Mouse (Mus musculus) liver, embryonic 11.5 days (tissue): ENCODE data around the gene Pdia5. TPM values are rescaled to one million over a fixed set of nuclear protein-coding genes. Genes with fewer than 3 reads are reported as not detected.

Source experiments
- ATAC-seq: fragments of 200-750 bp; cut with Nextera tagmentation; replicated peaks from 2 replicates; pipeline ENCODE4 v1.8.0; 2017; ENCODE audit warnings: moderate number of reproducible peaks, mild to moderate bottlenecking, moderate TSS enrichment, moderate library complexity; ENCODE audit not compliant: low FRiP score
- DNase-seq: peaks from one replicate; pipeline ENCODE4 v3.0.0-alpha.2; 2017; ENCODE audit warnings: low spot score
- H3K27ac ChIP-seq: fragments of 300-500 bp; sonication (generic); 2 replicates; pipeline ENCODE4 v1.5.1; 2014; ENCODE audit warnings: mild to moderate bottlenecking, low read depth, low read length, control low read depth
- H3K27me3 ChIP-seq: fragments of 300-500 bp; sonication (generic); replicated peaks from 2 replicates; pipeline ENCODE4 v1.6.1; 2014; ENCODE audit warnings: low read length, mixed read lengths; ENCODE audit not compliant: control insufficient read depth, insufficient read depth
- H3K36me3 ChIP-seq: fragments of 300-500 bp; sonication (generic); 2 replicates; pipeline ENCODE4 v1.6.1; 2014; ENCODE audit warnings: mild to moderate bottlenecking, low read length, moderate library complexity, mixed read lengths; ENCODE audit not compliant: control insufficient read depth, insufficient read depth
- H3K4me1 ChIP-seq: fragments of 300-500 bp; sonication (generic); replicated peaks from 2 replicates; pipeline ENCODE4 v1.6.1; 2014; ENCODE audit warnings: low read length, mixed read lengths; ENCODE audit not compliant: control insufficient read depth, insufficient read depth
- H3K4me2 ChIP-seq: fragments of 300-500 bp; sonication (generic); 2 replicates; pipeline ENCODE4 v1.6.1; 2014; ENCODE audit warnings: mild to moderate bottlenecking, control low read depth, moderate library complexity
- H3K4me3 ChIP-seq: fragments of 300-500 bp; sonication (generic); 2 replicates; pipeline ENCODE4 v1.5.1; 2014; ENCODE audit warnings: low read depth, low read length, control low read depth
- H3K9ac ChIP-seq: fragments of 300-500 bp; sonication (generic); 2 replicates; pipeline ENCODE4 v1.6.1; 2014; ENCODE audit warnings: low read depth, low read length, control low read depth
- H3K9me3 ChIP-seq: fragments of 300-500 bp; sonication (generic); 2 replicates; pipeline ENCODE4 v1.6.1; 2016; ENCODE audit warnings: low read length, inconsistent platforms, mixed read lengths; ENCODE audit not compliant: control insufficient read depth
- WGBS: fragments of 180-500 bp; shearing (Covaris S2); extraction: QIAGEN DNeasy Blood & Tissue Kit; methylation state at CpG from one replicate; pipeline ENCODE4 v1.1.7; 2014; 5-methylcytosine and 5-hydroxymethylcytosine counted together
- polyA plus RNA-seq: library from polyadenylated mRNA; unstranded; fragments of >200 nt; fragmentation: Nextera tagmentation; extraction: Ambion mirVana; gene quantifications from 2 replicates; pipeline ENCODE4 v1.2.1, GENCODE M21; 2014

Pdia5 gene
- polyA plus RNA-seq, 1 experiment from 2014 or later: 22.6 TPM

DNA sequence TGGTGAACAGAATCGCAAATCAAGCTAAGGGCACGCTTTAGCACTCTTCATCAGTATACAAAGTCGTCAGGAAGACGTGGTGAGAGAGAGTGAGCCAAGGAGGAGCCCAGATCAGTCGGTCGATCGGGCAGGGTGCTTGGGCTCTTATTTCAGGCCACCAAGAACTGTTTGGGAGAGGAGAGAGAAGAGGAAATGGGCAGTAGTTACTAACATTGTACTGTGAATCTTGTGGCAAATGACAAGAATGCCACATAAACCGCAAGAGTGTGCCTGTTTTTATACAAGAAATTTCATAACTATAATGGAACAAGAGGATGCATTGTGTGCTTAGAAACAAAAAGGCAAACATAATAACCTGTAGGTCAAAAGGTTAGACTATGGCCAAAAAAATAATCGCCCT lies 110.6 kb downstream of the Pdia5 start:
- 84% methylated on average over 9 of the region's 9 CpGs for WGBS
- Histone ChIP-seq H3K9me3 (no peaks in the 10 kb centered on the region), H3K4me3 (no peak overlapping the region), H3K36me3 (no peaks in the 10 kb centered on the region), H3K9ac (no peak overlapping the region), H3K4me1 (no peaks in the 10 kb centered on the region), H3K27me3 (no peaks in the 10 kb centered on the region), H3K27ac (no peak overlapping the region), H3K4me2 (no peak overlapping the region)
- ATAC-seq (no peak), DNase-seq (no peak)

DNA sequence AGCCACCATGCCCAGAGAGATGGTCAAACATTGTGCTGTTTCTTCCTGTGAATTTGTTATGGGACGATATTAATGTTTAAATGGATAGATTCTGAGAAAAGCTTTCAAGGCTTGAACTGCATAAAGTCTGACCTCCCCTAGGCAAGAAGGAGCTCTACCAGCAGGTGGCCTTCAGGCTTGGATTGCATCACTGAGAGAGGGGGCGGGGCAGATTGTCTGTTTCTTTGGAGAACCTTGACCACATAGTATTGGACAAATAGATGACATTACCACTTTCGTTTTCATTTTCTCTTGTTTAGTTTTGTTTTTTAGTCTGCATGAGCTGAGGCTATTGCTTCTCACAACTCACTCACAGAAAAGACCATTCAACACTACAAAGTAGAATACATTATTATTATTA lies 111.3 kb downstream of the Pdia5 start:
- H3K27ac ChIP-seq: no peak overlapping the region
- ATAC-seq (no peak), DNase-seq (no peak)
- H3K36me3 ChIP-seq: no peaks in the 10 kb centered on the region
- no peaks in the 10 kb centered on the region for H3K9me3 ChIP-seq
- no peaks in the 10 kb centered on the region for H3K27me3 ChIP-seq
- H3K4me2 ChIP-seq: no peak overlapping the region
- H3K4me1 ChIP-seq: no peaks in the 10 kb centered on the region
- no peak overlapping the region for H3K4me3 ChIP-seq
- H3K9ac ChIP-seq: no peak overlapping the region
- WGBS: 79% methylated on average over 3 of the region's 3 CpGs

DNA sequence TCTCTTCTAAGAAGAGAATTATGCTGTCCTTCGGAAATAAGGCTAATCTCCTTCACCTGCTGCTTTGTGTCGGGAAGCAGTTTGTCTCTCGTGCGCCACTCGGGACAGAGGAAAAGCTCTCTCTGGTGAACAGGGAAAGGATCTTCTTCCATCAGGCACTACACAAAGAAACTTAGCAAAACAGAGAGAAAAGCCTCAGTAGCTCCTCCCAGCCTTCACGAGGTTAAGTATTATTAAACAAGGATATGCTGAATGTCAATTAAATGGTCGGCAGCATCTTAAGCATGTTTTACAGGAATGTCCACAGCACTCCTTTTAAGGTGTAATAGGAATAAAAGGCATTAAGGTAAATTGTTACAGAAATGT lies 126.6 kb downstream of the Pdia5 start:
- no peak for ATAC-seq
- peak overlapping the region; percentile 84 for H3K4me2 ChIP-seq
- no peaks in the 10 kb centered on the region; the same call in 1 of the 2 replicates for H3K36me3 ChIP-seq
- peak overlapping the region; percentile 88 for H3K4me3 ChIP-seq
- peak overlapping the region; percentile 34; the same call in 1 of the 2 replicates for H3K9ac ChIP-seq
- no peak for DNase-seq
- WGBS: under 1% methylated on average over 7 of the region's 7 CpGs
- no peaks in the 10 kb centered on the region for H3K27me3 ChIP-seq
- H3K9me3 ChIP-seq: no peaks in the 10 kb centered on the region
- no peak overlapping the region for H3K27ac ChIP-seq
- no peaks in the 10 kb centered on the region for H3K4me1 ChIP-seq

DNA sequence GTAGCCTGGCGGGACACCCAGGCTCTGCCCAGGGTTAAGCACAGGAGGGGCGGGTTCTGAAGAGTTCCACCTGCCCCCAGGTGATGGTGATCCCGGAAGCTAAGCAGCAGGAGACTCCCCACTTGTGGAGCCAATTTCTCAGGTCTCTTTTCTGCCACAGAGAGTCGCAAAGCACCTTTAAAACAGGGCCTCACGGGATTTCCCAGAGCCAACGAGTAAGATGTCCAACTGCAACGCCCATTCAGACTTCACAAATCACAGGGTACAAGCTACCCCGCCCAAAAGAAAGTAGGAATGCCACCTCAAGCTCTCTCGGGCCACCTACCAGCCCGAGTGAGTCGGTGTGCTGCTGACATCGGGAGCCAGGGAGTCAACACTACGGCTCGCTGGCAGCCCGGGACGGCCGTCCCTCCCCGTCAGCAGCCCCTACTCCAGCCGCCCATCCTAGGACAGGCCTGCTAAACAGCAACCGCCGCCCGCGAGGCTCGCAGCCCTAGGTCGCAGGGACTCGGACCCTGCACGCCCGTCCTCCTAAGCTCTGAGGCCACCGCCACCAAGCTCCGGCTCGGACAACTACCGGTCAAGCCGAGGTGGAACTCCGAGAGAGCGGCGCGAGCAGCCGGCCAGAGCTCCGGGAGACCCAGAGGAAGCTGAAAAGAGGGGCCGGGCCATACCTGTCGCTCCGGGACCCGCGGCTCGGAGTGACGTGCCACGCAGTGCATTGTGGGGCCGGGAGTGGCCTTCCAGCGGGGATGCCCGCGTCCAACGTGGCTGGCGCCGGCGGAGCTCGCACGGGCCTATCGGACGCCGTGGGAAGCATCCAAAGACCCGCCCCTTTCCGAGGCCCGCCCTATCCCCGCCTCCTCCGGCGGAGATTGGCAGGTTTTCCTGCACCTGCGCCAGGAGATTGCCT lies 127.3 kb downstream of the Pdia5 start, which contains the start of gene Sec22a:
Gene Sec22a, minus strand, starts transcription at position 769 of the 913 bp plus-strand sequence.
- H3K36me3 ChIP-seq: no peaks in the 10 kb centered on the region; the same call in 1 of the 2 replicates
- DNase-seq (peak; percentile 92), ATAC-seq (peak; percentile 99)
- under 1% methylated on average over 67 of the region's 67 CpGs for WGBS
- peak within 1 kb of the TSS; percentile 84 for H3K4me2 ChIP-seq
- no peaks in the 10 kb centered on the region for H3K9me3 ChIP-seq
- 0 out of 2 replicates have a peak within 1 kb of the TSS, but pooled peaks have one; percentile 46 for H3K27ac ChIP-seq
- H3K9ac ChIP-seq: peak within 1 kb of the TSS; percentile 85
- H3K27me3 ChIP-seq: no peaks in the 10 kb centered on the region
- peak within 1 kb of the TSS; percentile 88 for H3K4me3 ChIP-seq
- no peaks in the 10 kb centered on the region for H3K4me1 ChIP-seq

DNA sequence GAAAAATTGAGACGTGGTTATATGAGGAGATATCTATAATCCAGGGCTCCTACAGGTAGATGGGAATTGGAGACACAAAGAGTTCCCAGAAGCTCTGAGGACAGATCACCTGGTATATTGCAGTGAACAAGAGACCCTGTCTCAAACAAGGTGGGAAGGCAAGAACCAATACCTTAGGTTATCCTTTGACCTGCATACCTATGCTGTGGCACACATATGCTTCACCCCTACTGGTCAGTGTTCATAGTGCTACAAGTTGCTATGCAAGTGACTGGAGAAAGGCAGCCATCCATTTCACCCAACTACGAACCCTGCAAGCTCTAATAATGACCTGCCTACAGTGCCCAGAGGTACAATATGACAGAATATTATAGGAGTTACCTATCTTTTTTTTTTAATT lies 128.5 kb downstream of the Pdia5 start:
- WGBS: 82% methylated on average over 2 of the region's 2 CpGs
- no peak for DNase-seq
- no peaks in the 10 kb centered on the region; the same call in 1 of the 2 replicates for H3K36me3 ChIP-seq
- no peaks in the 10 kb centered on the region for H3K4me1 ChIP-seq
- no peaks in the 10 kb centered on the region for H3K27me3 ChIP-seq
- no peak for ATAC-seq
- no peak overlapping the region for H3K4me2 ChIP-seq
- no peaks in the 10 kb centered on the region for H3K9me3 ChIP-seq
- no peak overlapping the region for H3K9ac ChIP-seq
- no peak overlapping the region for H3K4me3 ChIP-seq
- no peak overlapping the region for H3K27ac ChIP-seq

DNA sequence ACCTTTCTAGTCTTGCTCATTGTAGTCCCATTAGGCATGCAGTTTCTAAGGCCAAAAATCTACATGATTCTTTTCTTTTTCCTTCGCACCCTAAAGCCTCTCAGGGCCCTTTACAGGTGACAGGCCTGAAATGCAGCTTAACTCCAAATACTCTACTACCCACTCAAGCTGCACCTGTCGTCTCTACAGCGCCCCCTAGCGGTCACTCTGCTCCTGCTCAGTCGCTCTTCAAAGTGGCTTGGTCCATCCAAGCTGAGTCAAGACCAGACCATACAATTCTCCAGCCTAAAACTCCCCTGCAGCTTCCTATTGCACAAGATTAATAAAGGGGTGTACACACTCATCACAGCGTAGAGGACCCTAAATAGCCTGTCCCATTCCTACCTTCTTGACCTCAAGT lies 130.1 kb downstream of the Pdia5 start:
- no peaks in the 10 kb centered on the region for H3K4me1 ChIP-seq
- no peak for ATAC-seq
- no peaks in the 10 kb centered on the region for H3K9me3 ChIP-seq
- no peak overlapping the region for H3K4me2 ChIP-seq
- 27% methylated on average over 6 of the region's 6 CpGs for WGBS
- no peak overlapping the region for H3K4me3 ChIP-seq
- H3K9ac ChIP-seq: no peak overlapping the region
- H3K27ac ChIP-seq: no peak overlapping the region
- peak; percentile 53 for DNase-seq
- H3K36me3 ChIP-seq: no peaks in the 10 kb centered on the region; the same call in 1 of the 2 replicates
- H3K27me3 ChIP-seq: no peaks in the 10 kb centered on the region

DNA sequence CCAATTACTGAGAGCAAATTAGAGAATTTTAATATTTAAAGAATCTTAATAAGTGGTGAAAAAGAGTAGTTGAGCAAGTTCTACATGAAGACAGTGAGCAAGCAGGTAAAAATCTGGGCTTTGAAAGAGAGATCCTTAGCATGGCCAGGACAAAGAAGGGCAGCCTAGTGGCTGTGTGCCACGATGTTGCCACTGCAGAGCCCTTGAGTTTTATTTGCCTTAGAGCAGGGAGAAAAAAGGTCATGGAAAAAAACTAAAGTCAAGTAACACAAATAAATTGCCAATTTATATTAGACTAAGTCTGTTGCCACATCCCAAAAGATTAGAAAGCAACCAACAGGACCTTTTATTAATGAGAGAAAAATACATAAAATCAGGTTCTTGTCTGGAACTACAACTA lies 133.2 kb downstream of the Pdia5 start:
- Histone ChIP-seq H3K4me1 (no peaks in the 10 kb centered on the region), H3K27ac (no peak overlapping the region), H3K4me3 (no peak overlapping the region), H3K27me3 (no peaks in the 10 kb centered on the region), H3K9me3 (no peaks in the 10 kb centered on the region), H3K9ac (no peak overlapping the region), H3K4me2 (no peak overlapping the region), H3K36me3 (no peaks in the 10 kb centered on the region; the same call in 1 of the 2 replicates)
- DNase-seq (no peak), ATAC-seq (no peak)
- 74% methylated on average over 1 of the region's 1 CpGs for WGBS
